8 mouse cellular contexts compared by ENCODE assay signal in genomic region chr9:120576662-120577013, GRCm38 (mm10). TPM values are rescaled to one million over a fixed set of nuclear protein-coding genes. Genes with fewer than 3 reads are reported as not detected.
A peak's percentile ranks its signal among the peaks of the same experiment; 100 is the strongest.
DNase-seq lines count a peak whose midpoint lies in the region; ATAC-seq and TF ChIP-seq lines count a peak whose summit lies in the region.

No protein-coding gene starts in this region.

- H3K27ac ChIP-seq in layer of hippocampus, adult 2 months: peak overlapping the region; percentile 92; the same call in 1 of the 2 replicates
- H3K27ac ChIP-seq in limb, embryonic 13.5 days: no peak overlapping the region
- H3K27ac ChIP-seq in olfactory bulb, adult 2 months (ENCODE audit: insufficient read depth, low read depth, low read length): no peak overlapping the region

- DNase-seq in layer of hippocampus, adult 2 months (ENCODE audit: low spot score in 2 of 2): no peak
- no peak for DNase-seq in layer of hippocampus, adult 9-10 months (ENCODE audit: low spot score)
- no peak for DNase-seq in kidney, postnatal 25 days
- no peak for DNase-seq in left cerebral cortex, adult 8-10 months (ENCODE audit: low spot score in 2 of 2)
- no peak for DNase-seq in layer of hippocampus, adult 8-10 months (ENCODE audit: low spot score in 2 of 2)

- H3K4me3 ChIP-seq in layer of hippocampus, adult 2 months: peak overlapping the region; percentile 69
- H3K4me3 ChIP-seq in erythroblast, embryonic 14.5 days (replicated peaks): peak overlapping the region; percentile 84
- peak overlapping the region; percentile 70 for H3K4me3 ChIP-seq in limb, embryonic 13.5 days
- H3K4me3 ChIP-seq in olfactory bulb, adult 2 months (ENCODE audit: insufficient read depth, low read depth, low read length): peak overlapping the region; percentile 81; the same call in 1 of the 2 replicates

- peak overlapping the region; percentile 91 for H3K4me2 ChIP-seq in limb, embryonic 13.5 days (replicated peaks)

- H3K27me3 ChIP-seq in erythroblast, embryonic 14.5 days (ENCODE audit: control insufficient read depth): no peaks in the 10 kb centered on the region
- no peaks in the 10 kb centered on the region for H3K27me3 ChIP-seq in limb, embryonic 13.5 days

- H3K36me3 ChIP-seq in erythroblast, embryonic 14.5 days (ENCODE audit: control insufficient read depth): peaks cover 45% of the 10 kb centered on the region
- H3K36me3 ChIP-seq in limb, embryonic 13.5 days: peaks cover 40% of the 10 kb centered on the region

- ATAC-seq in limb, embryonic 13.5 days (ENCODE audit: low FRiP score, low read depth): no peak

- 8% methylated on average over 4 of the region's 4 CpGs for WGBS in limb, embryonic 13.5 days
- WGBS in olfactory bulb, adult 2 months: 2% methylated on average over 4 of the region's 4 CpGs

- peaks cover 72% of the 10 kb centered on the region for H3K4me1 ChIP-seq in erythroblast, embryonic 14.5 days (ENCODE audit: control insufficient read depth)
- H3K4me1 ChIP-seq in limb, embryonic 13.5 days: peaks cover 18% of the 10 kb centered on the region
- peaks cover 6% of the 10 kb centered on the region for H3K4me1 ChIP-seq in olfactory bulb, adult 2 months (ENCODE audit: control insufficient read depth, insufficient read depth, low read length)

- no peak for TF ChIP-seq POLR2A in olfactory bulb, adult 2 months (IDR thresholded peaks at IDR 0.05; ENCODE audit: insufficient read depth, low read depth, low read length)

- no peak overlapping the region for H3K9ac ChIP-seq in limb, embryonic 13.5 days

- H3K9me3 ChIP-seq in erythroblast, embryonic 14.5 days (ENCODE audit: control insufficient read depth, low read length): no peaks in the 10 kb centered on the region
- H3K9me3 ChIP-seq in limb, embryonic 13.5 days: no peaks in the 10 kb centered on the region

- TF ChIP-seq CTCF in layer of hippocampus, adult 2 months (conservative IDR thresholded peaks at IDR 0.05): no peak
- no peak for TF ChIP-seq CTCF in olfactory bulb, adult 2 months (IDR thresholded peaks at IDR 0.05; ENCODE audit: insufficient read depth, low read depth, low read length)

RNA-seq across cellular contexts. Expression of gene Rpl14, which starts 5.4 kb away (rescaled TPM):
- total RNA-seq in layer of hippocampus, adult 2 months (2021): 100 to 1,000 TPM; 318 to 323 TPM
- polyA plus RNA-seq in erythroblast, embryonic 14.5 days (2012): 124 and 135 TPM in 2 replicates
- 791 and 827 TPM in 2 replicates for polyA plus RNA-seq in limb, embryonic 13.5 days (2015; fragmentation: Nextera tagmentation; extraction: Ambion mirVana)
- polyA plus RNA-seq in olfactory bulb, adult 2 months (2012; ENCODE audit: insufficient read depth, insufficient read length, low replicate concordance, missing spikeins): 808 TPM in 1 of 2 replicates, not detected in the other
- 100 to 1,000 TPM; 290 to 355 (median 336) TPM for total RNA-seq in left cerebral cortex, adult 8-10 months (2022)
- total RNA-seq in layer of hippocampus, adult 8-10 months (2022): 100 to 1,000 TPM; 289 to 388 (median 323) TPM

RNA-seq across cellular contexts. Expression of gene Entpd3, which starts 37.0 kb away (rescaled TPM):
- total RNA-seq in layer of hippocampus, adult 2 months (2021): 1 to 10 TPM; 7.6 to 7.7 TPM
- 0.03 TPM in 1 of 2 replicates, not detected in the other for polyA plus RNA-seq in erythroblast, embryonic 14.5 days (2012)
- polyA plus RNA-seq in limb, embryonic 13.5 days (2015; fragmentation: Nextera tagmentation; extraction: Ambion mirVana): 1.3 and 2.2 TPM in 2 replicates
- polyA plus RNA-seq in olfactory bulb, adult 2 months (2012; ENCODE audit: insufficient read depth, insufficient read length, low replicate concordance, missing spikeins): not detected in 2 replicates
- total RNA-seq in left cerebral cortex, adult 8-10 months (2022): 10 to 100 TPM; 11.5 to 13.4 (median 12.0) TPM
- 1 to 10 TPM; 7.1 to 9.9 (median 8.4) TPM for total RNA-seq in layer of hippocampus, adult 8-10 months (2022)
